Mouse (Mus musculus) left cerebral cortex, adult 2 months (tissue): ENCODE data around the gene Klhl12. TPM values are rescaled to one million over a fixed set of nuclear protein-coding genes. Genes with fewer than 3 reads are reported as not detected.
"Not testable (repeated sequence)": the region's sequence is repeated elsewhere in the genome, so short reads cannot be mapped to it uniquely, and the experiment has no call there.

Source experiments
- DNase-seq, 2 experiments: peaks; one replicate each; pipeline ENCODE4 v3.0.0; 2021 to 2022; ENCODE audit warnings: low spot score in 2 of 2, mixed read lengths in 1 of 2; ENCODE audit errors: extremely low spot score in 1 of 2
- H3K27ac ChIP-seq: fragments of 200-600 bp; 2 replicates; pipeline ENCODE4 v1.8.1; 2022
- H3K4me3 ChIP-seq: fragments of 200-600 bp; 2 replicates; pipeline ENCODE4 v1.8.1; 2022
- CTCF ChIP-seq: fragments of 200-600 bp; IDR thresholded peaks from 2 replicates; pipeline ENCODE4 v1.8.1; 2022; ENCODE audit warnings: antibody characterized with exemption, mild to moderate bottlenecking, moderate library complexity
- intact Hi-C: fragments of 180-260 bp; cut with DNase I; formaldehyde crosslinking; loops from one replicate; pipeline ENCODE4 v1.15.1; 2025
- total RNA-seq, 2 experiments: library from RNA; stranded (reverse); gene quantifications; 2 replicates each; pipeline ENCODE4 v1.2.3; 2021

Klhl12 gene
- total RNA-seq, 2 experiments from 2014 or later: 36.1 to 38.9 TPM

GRCm38 (mm10) chr1:134419751-134420458 lies 35.4 kb upstream of the Klhl12 start:
- no peak for DNase-seq
- TF ChIP-seq CTCF: no peak
- intact Hi-C loops: no loop called here
- H3K4me3 ChIP-seq: no peak overlapping the region
- H3K27ac ChIP-seq: no peak overlapping the region

GRCm38 (mm10) chr1:134423911-134424310 lies 31.4 kb upstream of the Klhl12 start:
- DNase-seq: no peak
- H3K4me3 ChIP-seq: no peak overlapping the region
- intact Hi-C loops: no loop called here
- H3K27ac ChIP-seq: no peak overlapping the region
- TF ChIP-seq CTCF: no peak

- Histone ChIP-seq H3K4me3 (no peak overlapping the region), H3K27ac (no peak overlapping the region)
- TF ChIP-seq CTCF: no peak
- intact Hi-C loops: no loop called here
- no peak for DNase-seq
Measured at GRCm38 (mm10) chr1:134426289-134426688, 29.0 kb upstream of the Klhl12 start.

- intact Hi-C loops: no loop called here
- Histone ChIP-seq H3K27ac (no peak overlapping the region), H3K4me3 (no peak overlapping the region)
- DNase-seq: no peak
- TF ChIP-seq CTCF: no peak
Measured at GRCm38 (mm10) chr1:134433002-134433401, 22.3 kb upstream of the Klhl12 start.

DNA sequence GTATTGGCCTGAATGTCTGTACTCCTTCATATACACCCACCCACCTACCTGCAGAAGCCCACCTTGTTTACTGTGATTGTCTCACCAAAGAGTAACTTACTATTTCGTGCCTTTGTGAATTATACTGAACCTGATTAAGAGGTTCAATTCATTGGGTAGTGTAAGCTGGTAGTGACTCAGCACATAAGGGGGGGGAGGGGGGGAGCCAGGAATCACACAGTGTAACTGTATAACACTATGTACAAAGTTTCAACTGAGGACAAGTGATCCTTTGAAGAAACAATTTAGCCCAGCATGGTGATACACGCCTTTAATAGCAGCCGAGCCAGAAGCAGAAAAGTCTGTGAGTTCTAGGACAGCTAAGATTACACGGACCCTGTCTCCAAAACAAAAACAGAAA lies 21.9 kb upstream of the Klhl12 start:
- no peak overlapping the region for H3K27ac ChIP-seq
- no peak for DNase-seq
- no peak for TF ChIP-seq CTCF
- intact Hi-C loops: no loop called here
- no peak overlapping the region for H3K4me3 ChIP-seq

GRCm38 (mm10) chr1:134435414-134435813 lies 19.9 kb upstream of the Klhl12 start:
- TF ChIP-seq CTCF: peak; percentile 37
- intact Hi-C loops: no loop called here
- no peak overlapping the region for H3K4me3 ChIP-seq
- DNase-seq: no peak
- no peak overlapping the region for H3K27ac ChIP-seq

GRCm38 (mm10) chr1:134440437-134440836 lies 14.9 kb upstream of the Klhl12 start:
- TF ChIP-seq CTCF: no peak
- DNase-seq: no peak
- no peak overlapping the region for H3K4me3 ChIP-seq
- intact Hi-C loops: no loop called here
- no peak overlapping the region for H3K27ac ChIP-seq

DNA sequence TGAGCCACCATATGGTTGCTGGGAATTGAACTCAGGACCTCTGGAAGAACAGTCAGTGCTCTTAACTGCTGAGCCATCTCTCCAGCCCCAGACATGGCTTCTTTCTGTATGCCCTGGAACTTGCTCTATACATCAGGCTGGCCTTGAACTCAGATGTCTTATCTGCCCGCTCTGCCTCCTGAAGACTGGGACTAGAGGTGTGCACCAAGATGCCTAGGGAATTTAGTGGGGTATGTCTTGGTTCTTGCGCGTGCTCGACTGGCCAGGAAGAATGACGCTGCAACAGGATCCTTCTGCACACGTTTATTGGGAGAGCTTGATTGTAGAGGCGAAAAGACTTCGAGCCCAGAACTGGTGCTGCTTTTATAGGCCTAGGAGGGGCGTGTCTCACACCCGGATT lies 13.6 kb upstream of the Klhl12 start:
- H3K4me3 ChIP-seq, H3K27ac ChIP-seq, DNase-seq, intact Hi-C loops: not testable (repeated sequence)

DNA sequence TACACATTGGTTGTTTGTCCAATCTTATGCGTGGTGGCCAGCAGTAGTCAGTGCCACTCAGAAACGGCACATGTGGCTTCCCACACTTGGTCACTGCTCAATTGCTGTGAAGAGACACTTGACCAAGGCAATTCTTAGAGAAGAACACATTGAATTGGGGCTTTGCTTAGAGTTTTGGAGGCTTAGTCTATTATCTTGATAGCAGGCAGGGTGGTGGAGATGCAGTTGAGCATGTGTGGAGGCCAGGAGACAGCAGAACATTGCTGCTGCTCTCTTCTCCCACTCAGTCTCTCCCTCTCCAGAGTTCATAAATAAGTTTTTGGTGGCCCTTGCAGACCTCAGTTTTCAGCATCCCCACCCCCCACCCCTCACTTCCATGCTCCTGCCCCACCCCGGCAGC lies 12.9 kb upstream of the Klhl12 start:
- no peak for DNase-seq
- no peak overlapping the region for H3K4me3 ChIP-seq
- TF ChIP-seq CTCF: no peak
- no peak overlapping the region for H3K27ac ChIP-seq
- intact Hi-C loops: no loop called here

- intact Hi-C loops: not testable (repeated sequence)
Measured at GRCm38 (mm10) chr1:134443288-134443687, 12.0 kb upstream of the Klhl12 start.

DNA sequence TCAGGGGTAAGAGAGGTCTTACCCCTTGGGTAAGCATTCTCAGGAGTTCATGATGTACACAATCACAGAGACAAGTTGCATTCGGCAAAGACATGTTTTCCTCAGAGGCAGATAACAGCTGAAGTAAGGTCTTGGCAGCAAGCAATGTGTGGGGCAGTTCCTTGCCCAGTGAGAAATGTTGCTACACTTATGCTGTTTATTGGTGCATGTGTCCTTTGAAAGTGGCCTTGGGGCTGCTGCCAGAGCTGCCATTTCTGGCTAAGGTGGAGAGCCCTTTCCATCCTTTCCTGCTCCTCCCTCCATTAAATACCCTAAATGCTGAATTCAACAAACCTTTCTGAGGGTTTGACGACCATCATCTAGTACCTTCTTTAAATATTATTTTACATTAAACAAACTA lies 9.9 kb upstream of the Klhl12 start:
- H3K4me3 ChIP-seq: no peak overlapping the region
- TF ChIP-seq CTCF: no peak
- no peak overlapping the region for H3K27ac ChIP-seq
- intact Hi-C loops: loop anchor here (5.0 kb wide), 1 partner anchor 68 kb away; no protein-coding TSS in a partner anchor
- no peak for DNase-seq

More at GRCm38 (mm10) chr1:134443288-134443687, 12.0 kb upstream of the Klhl12 start:
- H3K27ac ChIP-seq, DNase-seq, H3K4me3 ChIP-seq: not testable (repeated sequence)

DNA sequence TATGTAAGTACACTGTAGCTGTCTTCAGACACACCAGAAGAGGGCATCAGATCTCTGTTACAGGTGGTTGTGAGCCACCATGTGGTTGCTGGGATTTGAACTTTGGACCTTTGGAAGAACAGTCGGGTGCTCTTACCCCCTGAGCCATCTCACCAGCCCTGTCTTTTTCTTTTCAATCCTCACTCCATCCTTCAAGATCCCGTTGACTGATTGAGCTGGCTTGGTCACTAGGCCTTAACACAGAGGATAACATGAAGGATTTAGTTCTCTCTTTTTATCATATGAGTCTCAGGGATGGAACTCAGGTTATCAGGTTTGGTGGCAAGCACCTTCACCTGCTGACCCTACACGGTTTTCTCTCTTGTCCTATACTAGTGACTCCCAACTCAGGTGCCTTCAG lies 6.8 kb upstream of the Klhl12 start:
- H3K4me3 ChIP-seq, H3K27ac ChIP-seq, DNase-seq: not testable (repeated sequence)
- intact Hi-C loops: loop anchor here (5.0 kb wide), 1 partner anchor 71 kb away; no protein-coding TSS in a partner anchor

DNA sequence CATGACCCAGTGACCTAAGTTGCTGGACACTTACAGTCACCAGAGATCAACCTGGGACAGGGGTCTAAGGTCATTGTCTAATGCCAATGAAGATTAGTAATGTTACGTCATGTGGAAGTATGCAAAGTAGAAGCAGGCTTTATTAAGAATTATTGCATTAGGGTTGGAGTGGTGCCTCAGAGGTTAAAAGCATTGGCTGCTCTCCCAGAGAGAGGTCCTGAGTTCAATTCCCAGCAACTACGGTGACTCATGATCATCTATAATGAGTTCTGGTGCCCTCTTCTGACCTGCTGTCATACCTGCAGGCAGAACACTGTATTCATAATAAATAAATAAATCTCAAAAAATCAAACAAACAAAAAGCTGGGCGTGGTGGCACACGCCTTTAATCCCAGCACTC lies 5.1 kb upstream of the Klhl12 start:
- TF ChIP-seq CTCF: no peak; the same call in none of the 2 replicates
- intact Hi-C loops: no loop called here
- no peak overlapping the region for H3K27ac ChIP-seq

More for the DNA sequence above, 5.1 kb upstream of the Klhl12 start:
- no peak overlapping the region for H3K4me3 ChIP-seq
- DNase-seq: no peak
